Mouse (Mus musculus) cortical plate, adult 2 months (tissue): ENCODE results near the gene BC004004. TPM values are rescaled to one million over a fixed set of nuclear protein-coding genes. Genes with fewer than 3 reads are reported as not detected.
"Not testable (repeated sequence)": the region's sequence is repeated elsewhere in the genome, so short reads cannot be mapped to it uniquely, and the experiment has no call there.

ENCODE experiments used
- H3K27ac ChIP-seq: fragments of 200-500 bp; 2 replicates; pipeline ENCODE4 v1.5.1; 2012; ENCODE audit warnings: low read length, control low read depth, inconsistent platforms; ENCODE audit not compliant: insufficient read depth
- H3K4me1 ChIP-seq: fragments of 200-500 bp; 2 replicates; pipeline ENCODE4 v1.6.1; 2011; ENCODE audit warnings: low read length; ENCODE audit not compliant: control insufficient read depth, insufficient read depth
- H3K4me3 ChIP-seq: fragments of 200-500 bp; 2 replicates; pipeline ENCODE4 v1.5.1; 2011; ENCODE audit warnings: mild to moderate bottlenecking, low read length, control low read depth; ENCODE audit not compliant: insufficient read depth
- CTCF ChIP-seq: fragments of 200-500 bp; IDR thresholded peaks from 2 replicates; pipeline ENCODE4 v1.5.1; 2011; ENCODE audit warnings: mild to moderate bottlenecking, control low read depth, low read length; ENCODE audit not compliant: insufficient read depth; ENCODE audit errors: extremely low read depth
- POLR2A ChIP-seq: fragments of 200-500 bp; IDR thresholded peaks from 2 replicates; pipeline ENCODE4 v1.6.1; 2011; ENCODE audit warnings: mild to moderate bottlenecking, low read length, control low read depth; ENCODE audit not compliant: insufficient read depth; ENCODE audit errors: extremely low read depth
- polyA plus RNA-seq: library from polyadenylated mRNA; depleted of rRNA; stranded (reverse); fragments of >200 nt; gene quantifications from 2 replicates; pipeline ENCODE4 v1.2.3, GENCODE M21; 2012

Gene BC004004
- polyA plus RNA-seq, 1 experiment: 92.1 TPM

DNA sequence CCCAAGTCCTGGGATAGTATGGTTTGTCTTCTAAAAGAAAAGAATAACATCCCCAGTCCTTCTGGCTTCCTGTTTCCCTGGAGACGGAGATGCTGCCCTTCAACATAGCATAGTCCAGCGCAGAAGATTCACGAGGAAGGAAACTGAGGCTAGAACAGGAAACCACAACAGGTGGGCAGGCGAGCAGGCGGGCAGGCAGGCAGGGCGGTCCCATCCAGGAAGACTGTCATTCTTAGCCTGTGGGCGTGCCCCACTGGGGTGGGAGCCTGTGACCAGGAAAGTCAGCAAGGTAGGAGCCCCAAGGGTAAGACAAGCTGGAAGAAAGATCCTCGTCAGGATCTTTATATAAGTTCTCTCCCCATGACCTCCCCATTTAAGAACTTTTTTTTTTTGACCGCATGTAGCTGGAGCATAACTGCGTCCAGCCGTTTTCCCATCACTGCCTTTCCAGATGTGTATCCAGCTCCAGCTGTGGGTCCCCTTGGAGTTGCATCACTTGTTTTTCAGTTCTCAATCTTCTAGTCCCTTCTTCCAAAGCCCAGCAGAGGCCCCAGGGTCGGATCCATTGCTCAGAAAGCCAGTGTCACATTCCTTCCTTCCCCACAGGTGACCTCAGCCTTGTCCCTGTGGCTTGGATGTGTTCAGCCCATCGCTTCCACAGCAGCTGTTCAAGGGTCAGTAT lies 35.9 kb downstream of the BC004004 start:
- TF ChIP-seq CTCF (no peak), POLR2A (no peak)
- Histone ChIP-seq H3K27ac (no peak overlapping the region), H3K4me3 (no peak overlapping the region), H3K4me1 (no peaks in the 10 kb centered on the region)

DNA sequence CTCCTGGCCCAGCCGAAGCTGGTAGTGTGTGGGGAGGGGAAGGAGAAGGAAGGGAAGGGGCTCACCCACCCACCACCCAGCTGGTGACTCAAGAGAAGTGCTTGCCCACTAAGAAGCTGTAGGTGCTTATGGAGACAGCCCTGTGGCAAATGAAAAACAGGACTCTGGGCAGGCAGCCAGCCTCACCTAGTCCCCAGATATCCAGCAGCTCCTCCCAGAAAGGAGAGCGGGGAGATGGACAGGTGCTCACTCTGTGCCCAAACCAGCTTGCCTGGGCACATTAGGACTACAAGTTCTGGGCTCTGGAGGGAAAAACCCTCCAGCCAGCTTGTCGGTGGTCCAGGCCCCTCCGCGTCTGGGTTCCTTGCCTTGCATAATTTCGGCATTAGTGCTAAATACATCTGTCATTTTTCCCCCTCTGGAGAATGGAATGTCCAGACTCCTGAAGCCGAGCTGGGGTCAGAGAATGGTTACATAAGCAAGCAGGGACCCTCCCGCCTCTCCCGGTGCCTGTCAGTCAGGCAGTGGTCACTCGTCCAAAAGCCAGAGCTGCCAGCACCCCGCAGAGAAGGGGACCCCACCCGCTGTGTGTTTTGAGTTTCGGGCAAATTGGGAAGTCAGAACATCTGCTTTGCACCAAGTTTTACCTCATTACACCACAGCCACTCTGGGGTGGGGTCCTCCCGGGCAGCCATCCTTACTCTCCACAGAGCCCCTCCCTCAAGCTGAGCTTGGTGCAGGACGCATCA lies 36.6 kb downstream of the BC004004 start:
- Histone ChIP-seq H3K4me3 (no peak overlapping the region), H3K27ac (no peak overlapping the region), H3K4me1 (no peaks in the 10 kb centered on the region)
- TF ChIP-seq POLR2A (no peak), CTCF (no peak)

DNA sequence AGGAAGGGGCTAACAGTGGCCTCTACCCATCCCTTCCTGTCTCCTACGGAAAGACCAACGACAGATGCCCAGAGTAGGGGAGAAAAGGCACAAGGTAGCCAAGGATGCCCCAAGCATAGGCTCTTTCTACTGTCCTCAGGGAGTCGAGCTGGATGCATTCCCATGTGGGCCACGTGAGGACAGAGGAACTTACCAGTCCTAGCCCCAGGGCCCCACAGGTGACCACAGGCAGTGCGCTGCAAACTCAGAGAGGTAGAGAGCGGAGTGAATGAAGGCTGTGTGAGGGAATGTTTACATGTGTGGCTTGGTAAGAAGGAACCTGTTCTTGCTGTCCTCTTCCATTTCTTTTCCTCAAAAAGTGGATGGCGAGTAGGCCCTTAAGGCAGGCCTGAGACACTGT lies 37.3 kb downstream of the BC004004 start:
- no peak overlapping the region for H3K27ac ChIP-seq
- TF ChIP-seq CTCF (no peak), POLR2A (no peak)
- no peak overlapping the region for H3K4me3 ChIP-seq
- H3K4me1 ChIP-seq: no peaks in the 10 kb centered on the region

DNA sequence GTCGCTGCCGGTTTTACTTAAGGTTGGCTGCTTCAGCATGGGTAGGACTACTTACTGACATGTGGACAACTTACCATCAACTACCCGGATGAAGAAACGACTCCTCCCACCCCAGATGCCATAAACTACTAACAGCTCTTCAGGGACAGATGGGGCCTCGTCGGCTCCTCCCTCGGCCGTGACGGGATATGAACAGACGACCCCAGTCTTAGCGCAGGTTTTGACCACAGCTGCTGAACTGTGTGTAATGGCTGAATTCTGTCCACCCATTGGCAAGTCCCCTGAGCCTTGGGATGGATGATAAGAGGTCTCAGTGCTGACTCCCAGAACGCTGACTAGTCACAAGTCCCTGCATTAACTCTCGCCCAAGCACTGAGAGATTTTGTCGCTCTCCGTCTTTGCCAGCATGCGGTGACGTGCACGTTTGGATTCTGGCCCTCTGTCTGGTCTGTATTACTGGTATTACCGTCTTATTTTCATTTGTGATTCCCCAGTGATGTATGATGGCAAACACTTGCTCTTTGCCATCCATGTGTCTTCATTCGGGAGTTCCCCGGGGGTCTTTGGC lies 41.6 kb downstream of the BC004004 start:
- TF ChIP-seq CTCF (no peak), POLR2A (no peak)
- Histone ChIP-seq H3K27ac (no peak overlapping the region), H3K4me1 (no peaks in the 10 kb centered on the region), H3K4me3 (no peak overlapping the region)

DNA sequence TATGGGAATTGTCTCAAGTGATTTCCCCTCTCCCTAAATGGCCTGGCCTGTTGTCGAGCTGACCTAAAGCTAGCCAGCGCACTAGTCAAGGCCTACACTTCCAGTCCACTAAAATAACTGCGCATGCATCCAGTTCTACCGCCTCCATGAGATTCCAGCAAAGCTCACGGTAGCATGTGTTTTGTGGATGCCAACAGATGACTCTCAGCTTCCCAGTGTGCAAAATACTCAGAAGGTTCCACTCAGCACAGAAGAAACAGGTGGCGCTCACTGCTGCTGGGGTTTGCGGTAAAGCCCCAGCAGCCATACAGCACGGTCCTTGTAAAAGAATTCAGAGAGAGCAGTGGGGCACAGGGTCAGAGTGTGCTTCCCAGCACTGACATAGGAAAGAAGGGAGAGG lies 43.0 kb downstream of the BC004004 start:
- no peaks in the 10 kb centered on the region for H3K4me1 ChIP-seq
- H3K27ac ChIP-seq: no peak overlapping the region
- H3K4me3 ChIP-seq: no peak overlapping the region
- TF ChIP-seq CTCF (no peak), POLR2A (no peak)

DNA sequence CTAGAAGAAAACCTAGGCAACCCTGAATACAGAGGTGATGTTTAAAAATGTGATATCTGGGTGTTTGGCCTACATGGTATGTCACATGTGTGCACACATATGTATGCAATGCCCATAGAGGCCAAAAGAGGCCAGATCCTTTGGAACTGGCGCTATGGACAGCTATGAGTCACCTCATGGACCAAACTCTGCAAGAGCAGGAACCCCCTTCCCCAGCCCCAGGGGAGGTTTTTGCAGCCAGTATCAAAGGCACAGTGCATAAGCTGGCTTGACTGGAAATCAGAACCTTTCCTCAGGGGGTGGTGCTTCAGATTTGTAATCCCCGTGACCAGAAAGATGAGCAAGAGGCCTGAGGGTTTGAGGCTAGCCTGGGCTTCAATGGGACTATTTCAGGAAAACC lies 43.5 kb downstream of the BC004004 start:
- H3K4me3 ChIP-seq: no peak overlapping the region
- H3K4me1 ChIP-seq: no peaks in the 10 kb centered on the region
- no peak for TF ChIP-seq POLR2A
- no peak for TF ChIP-seq CTCF
- no peak overlapping the region for H3K27ac ChIP-seq

DNA sequence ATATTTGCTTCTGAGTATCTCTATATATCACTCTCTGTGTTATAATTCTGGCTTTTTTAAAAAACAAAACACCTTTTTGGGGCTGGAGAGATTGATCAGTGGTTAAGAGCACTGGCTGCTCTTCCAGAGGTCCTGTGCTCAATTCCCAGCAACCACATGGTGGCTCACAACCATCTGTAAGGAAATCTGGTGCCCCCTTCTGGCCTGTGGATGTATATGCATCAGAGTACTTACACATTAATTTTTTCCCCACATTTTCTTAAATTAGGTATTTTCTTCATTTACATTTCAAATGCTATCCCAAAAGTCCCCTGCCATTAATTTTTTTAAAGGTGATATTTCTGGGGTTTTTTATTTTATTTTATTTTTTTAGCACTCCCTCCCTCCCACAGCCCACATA lies 44.7 kb downstream of the BC004004 start:
- Histone ChIP-seq H3K4me1 (no peaks in the 10 kb centered on the region), H3K27ac (no peak overlapping the region), H3K4me3 (no peak overlapping the region)
- no peak for TF ChIP-seq CTCF
- no peak for TF ChIP-seq POLR2A

DNA sequence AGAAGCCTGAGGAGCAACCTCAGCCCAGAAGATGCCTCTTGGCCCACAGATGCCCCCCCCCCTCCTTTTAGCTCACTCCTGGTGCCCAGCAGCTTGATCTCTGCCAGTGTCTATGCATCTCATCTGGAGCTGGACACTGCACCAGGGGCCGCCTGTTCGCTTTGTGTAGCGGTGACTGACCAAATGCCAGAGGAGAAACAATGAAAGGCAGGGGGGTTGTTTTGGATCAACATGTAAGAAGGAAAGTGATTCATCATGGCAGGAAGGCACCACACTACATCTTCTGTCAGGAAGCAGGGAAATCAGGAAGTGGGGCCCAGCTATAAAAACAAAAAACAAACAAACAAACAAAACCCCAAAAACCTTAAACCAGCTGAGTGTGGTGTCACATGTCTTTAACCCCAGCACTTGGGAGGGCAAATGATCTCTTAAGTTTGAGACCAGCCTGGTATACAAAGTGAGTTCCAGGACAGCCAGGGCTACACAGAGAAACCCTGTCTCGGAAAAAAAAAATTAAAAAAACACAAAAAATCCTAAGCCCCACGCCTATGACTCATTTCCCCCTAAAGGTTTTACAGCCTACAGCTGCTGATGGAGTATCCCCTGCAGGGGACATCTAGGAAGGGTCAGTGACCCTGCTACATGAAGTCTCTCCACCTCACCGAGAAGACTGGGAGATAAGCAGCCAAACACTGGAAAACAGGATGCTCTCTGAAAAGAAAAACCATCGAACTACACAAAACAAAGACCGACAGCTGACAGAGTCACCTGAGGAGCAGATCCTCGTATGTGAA lies 47.3 kb downstream of the BC004004 start:
- TF ChIP-seq POLR2A (no peak), CTCF (no peak)
- Histone ChIP-seq H3K4me3 (no peak overlapping the region), H3K27ac (no peak overlapping the region), H3K4me1 (no peaks in the 10 kb centered on the region)

DNA sequence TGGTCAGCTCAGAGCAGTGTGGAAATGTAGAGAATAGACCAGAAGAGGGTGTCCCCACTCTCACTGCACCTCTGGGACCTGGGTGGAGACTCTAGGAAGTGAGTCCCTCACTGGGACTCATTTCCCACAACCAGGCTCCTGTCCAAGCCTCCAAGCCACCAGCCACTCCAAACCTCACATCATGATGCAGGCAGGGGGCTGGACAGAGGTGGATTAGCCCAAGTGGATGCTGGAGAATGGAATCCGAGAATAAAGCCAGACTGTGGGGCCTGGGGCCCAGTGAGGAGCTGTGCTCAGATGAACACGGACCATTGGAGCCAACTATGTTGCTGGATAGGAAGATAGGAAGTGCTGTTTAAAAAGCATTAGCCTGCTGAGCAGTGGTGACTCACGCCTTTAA lies 48.3 kb downstream of the BC004004 start:
- Histone ChIP-seq H3K27ac (no peak overlapping the region), H3K4me3 (no peak overlapping the region), H3K4me1 (no peaks in the 10 kb centered on the region)
- TF ChIP-seq CTCF: no peak
- TF ChIP-seq POLR2A: no peak

DNA sequence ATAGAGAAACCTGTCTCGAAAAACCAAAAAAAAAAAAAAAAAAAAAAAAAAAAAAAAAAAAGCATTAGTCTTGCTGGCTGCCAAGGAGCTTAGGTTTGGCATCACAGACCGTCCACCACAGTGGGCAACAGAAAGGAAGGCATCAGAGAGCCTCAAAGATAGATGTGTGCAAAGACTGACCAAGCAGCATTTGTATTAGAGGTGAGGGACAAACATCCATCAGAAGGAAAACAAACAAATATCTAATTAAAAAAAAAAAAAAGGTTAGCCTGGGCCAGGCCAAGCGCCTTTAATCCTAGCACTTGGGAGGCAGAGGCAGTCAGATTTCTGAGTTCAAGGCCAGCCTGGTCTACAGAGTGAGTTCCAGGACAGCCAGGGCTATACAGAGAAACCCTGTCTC lies 48.8 kb downstream of the BC004004 start, which contains the start of gene Pi16:
Gene Pi16 (plus strand): TSS at position 301 of the 400 bp plus-strand sequence.
- not testable (repeated sequence) for H3K4me3 ChIP-seq, H3K4me1 ChIP-seq, H3K27ac ChIP-seq
